Mouse (Mus musculus) frontal cortex, postnatal 25 days (tissue): ENCODE measurements around the gene Ttc23l.
"Not testable (repeated sequence)": the region's sequence is repeated elsewhere in the genome, so short reads cannot be mapped to it uniquely, and the experiment has no call there.

Experiments used
- DNase-seq, 2 experiments: peaks; one replicate each; pipeline ENCODE4 v3.0.0; 2022; ENCODE audit warnings: low spot score in 2 of 2

Gene Ttc23l

GRCm38 (mm10) chr15:10515166-10515565 lies 43.3 kb downstream of the Ttc23l start:
- no peak for DNase-seq

- no peak for DNase-seq
Observed at GRCm38 (mm10) chr15:10506099-10506498, 52.4 kb downstream of the Ttc23l start.

- peak; percentile 44 to 50 for DNase-seq
Observed at GRCm38 (mm10) chr15:10500838-10501719, 57.4 kb downstream of the Ttc23l start.

GRCm38 (mm10) chr15:10500035-10500434 lies 58.4 kb downstream of the Ttc23l start:
- no peak for DNase-seq

GRCm38 (mm10) chr15:10499593-10499992 lies 58.9 kb downstream of the Ttc23l start:
- DNase-seq: no peak

GRCm38 (mm10) chr15:10496696-10497095 lies 61.8 kb downstream of the Ttc23l start:
- DNase-seq: not testable (repeated sequence)

- no peak for DNase-seq
Observed at GRCm38 (mm10) chr15:10495944-10496343, 62.5 kb downstream of the Ttc23l start.

GRCm38 (mm10) chr15:10490101-10490500 lies 68.4 kb downstream of the Ttc23l start:
- DNase-seq: no peak

- no peak for DNase-seq
Observed at GRCm38 (mm10) chr15:10487246-10487645, 71.2 kb downstream of the Ttc23l start.

- no peak for DNase-seq
Observed at GRCm38 (mm10) chr15:10486365-10486839, 72.1 kb downstream of the Ttc23l start.

- DNase-seq: peak; percentile 92 to 94
Observed at GRCm38 (mm10) chr15:10485484-10486364, 72.7 kb downstream of the Ttc23l start, which contains the start of the genes Brix1 and Rad1. TSS of gene Brix1 (minus strand) at chr15:10485947. TSS of gene Rad1 (plus strand) at chr15:10486018.

GRCm38 (mm10) chr15:10470941-10471340 lies 87.5 kb downstream of the Ttc23l start:
- no peak for DNase-seq

- peak; percentile 38 to 55 for DNase-seq
Observed at GRCm38 (mm10) chr15:10470151-10470831, 88.2 kb downstream of the Ttc23l start, which contains the start of gene Dnajc21. TSS of gene Dnajc21 (minus strand) at chr15:10470516.

- no peak for DNase-seq
Observed at GRCm38 (mm10) chr15:10469641-10470150, 88.8 kb downstream of the Ttc23l start.

- no peak for DNase-seq
Observed at GRCm38 (mm10) chr15:10468761-10469160, 89.7 kb downstream of the Ttc23l start.

GRCm38 (mm10) chr15:10464678-10465077 lies 93.8 kb downstream of the Ttc23l start:
- DNase-seq: no peak

GRCm38 (mm10) chr15:10463555-10463954 lies 94.9 kb downstream of the Ttc23l start:
- no peak for DNase-seq

GRCm38 (mm10) chr15:10460986-10461385 lies 97.5 kb downstream of the Ttc23l start:
- no peak for DNase-seq
